Mouse (Mus musculus): Measurements from ENCODE around the gene Gm13420.

DNA sequence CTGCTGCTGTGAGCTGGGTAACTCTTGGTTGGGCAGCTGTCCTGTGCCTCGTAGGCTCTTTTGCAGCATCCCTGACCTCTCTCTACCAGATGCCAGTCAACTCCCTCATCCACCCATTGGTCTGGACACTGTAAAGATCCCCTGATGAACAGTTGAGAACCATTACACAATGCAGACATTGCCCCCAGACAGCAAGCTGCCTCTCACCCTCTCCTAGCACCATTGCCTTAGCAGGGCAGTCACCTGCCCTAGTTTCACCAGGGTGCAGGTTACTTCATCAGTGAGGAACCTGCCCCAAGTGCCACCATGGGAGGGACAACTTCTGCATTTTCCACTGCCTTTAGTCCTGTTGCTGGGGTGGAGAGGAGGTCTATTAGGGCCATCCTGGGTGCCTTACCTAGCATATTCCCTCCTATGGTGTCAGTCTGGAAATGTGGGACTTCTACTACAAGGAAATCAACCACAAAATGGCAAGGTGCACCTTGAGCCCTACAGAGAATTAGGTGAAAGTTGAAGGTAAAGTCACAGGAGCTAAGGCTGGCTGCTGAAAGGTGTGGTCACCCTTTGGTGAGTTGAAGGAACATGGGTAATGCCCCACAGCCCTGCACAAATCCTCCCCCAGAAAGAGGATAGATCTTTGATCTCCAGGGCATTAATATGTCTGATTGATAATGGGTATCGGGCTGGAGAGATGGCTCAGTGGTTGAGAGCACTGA, 41.4 kb upstream of the Gm13420 start:
- TF ChIP-seq POLR2A (IDR thresholded peaks at IDR 0.05; ENCODE audit: borderline replicate concordance, extremely low read depth, insufficient read depth, insufficient read length, poor library complexity, severe bottlenecking) (no peak), CTCF (IDR thresholded peaks at IDR 0.05; ENCODE audit: borderline replicate concordance, extremely low read depth, insufficient read depth, insufficient read length) (no peak)

All from brain, embryonic 14.5 days (tissue).